8 mouse cellular contexts compared by ENCODE assay signal in the genomic region with DNA sequence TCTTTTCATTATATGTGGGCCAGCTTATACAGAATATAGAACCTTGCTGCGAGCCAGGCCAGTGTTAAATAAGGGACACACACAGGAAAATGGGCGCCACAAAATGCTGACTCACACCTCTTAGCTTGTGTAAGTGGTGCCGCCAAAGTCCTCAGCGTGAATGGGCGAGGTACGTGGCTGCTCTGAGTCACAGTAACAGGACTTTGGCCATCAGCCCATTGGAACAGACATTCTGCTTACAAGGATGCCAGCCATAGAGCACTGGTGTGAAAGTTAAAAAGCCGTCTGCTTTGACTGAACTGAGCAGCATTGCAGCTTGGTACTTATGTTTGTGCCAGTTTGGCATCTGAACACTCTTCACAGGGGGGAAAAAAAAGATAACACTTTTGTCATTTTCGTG.
A peak's percentile ranks its signal among the peaks of the same experiment; 100 is the strongest.
DNase-seq lines count a peak whose midpoint lies in the region; TF ChIP-seq lines count a peak whose summit lies in the region.

No protein-coding gene starts in this region.

- WGBS in cerebellum, adult 2 months = 5% methylated on average over 8 of the region's 8 CpGs

- TF ChIP-seq POLR2A in cerebellum, adult 2 months (IDR thresholded peaks at IDR 0.05; ENCODE audit: borderline replicate concordance, insufficient read depth, low read length) = no peak

- peaks cover 7% of the 10 kb centered on the region for H3K4me1 ChIP-seq in cerebellum, adult 2 months (ENCODE audit: control insufficient read depth, insufficient read depth, low read length)

- TF ChIP-seq CTCF in cerebellum, adult 2 months (IDR thresholded peaks at IDR 0.05; ENCODE audit: borderline replicate concordance, insufficient read depth, low read depth, low read length) = no peak
- no peak for TF ChIP-seq CTCF in layer of hippocampus, adult 2 months (conservative IDR thresholded peaks at IDR 0.05)

- peak; percentile 7 for DNase-seq in spleen, adult 12 weeks (ENCODE audit: low spot score)
- no peak for DNase-seq in spleen, postnatal 14 days (ENCODE audit: low spot score in 2 of 2)
- DNase-seq in cerebellum, adult 2 months = peak; percentile 83 to 96
- peak; percentile 45 for DNase-seq in gonadal fat pad, adult 2 months (ENCODE audit: low read depth)
- peak; percentile 63 to 75 for DNase-seq in layer of hippocampus, adult 2 months (ENCODE audit: low spot score in 2 of 2)
- DNase-seq in lung, postnatal 14 days = peak; percentile 73
- peak; percentile 82 for DNase-seq in telencephalon, adult 2 months (ENCODE audit: low read depth, low spot score)
- DNase-seq in testis, postnatal 14 days (ENCODE audit: low spot score) = no peak

- no peak overlapping the region for H3K4me3 ChIP-seq in cerebellum, adult 2 months (replicated peaks; ENCODE audit: insufficient read depth, low read depth, low read length)
- no peak overlapping the region for H3K4me3 ChIP-seq in layer of hippocampus, adult 2 months

- H3K27ac ChIP-seq in cerebellum, adult 2 months (ENCODE audit: insufficient read depth, low read length) = no peak overlapping the region
- no peak overlapping the region for H3K27ac ChIP-seq in layer of hippocampus, adult 2 months

- H3K27me3 ChIP-seq in cerebellum, adult 2 months (ENCODE audit: control insufficient read depth, insufficient read depth, low read length) = no peaks in the 10 kb centered on the region; the same call in 1 of the 2 replicates

Comparison
In these comparisons a context has a peak if more than half of its experiments do, and no peak if none do; other contexts are left out.
1. DNase-seq: peak in spleen, adult 12 weeks (single experiment), cerebellum, adult 2 months (2 of 2), gonadal fat pad, adult 2 months (single experiment), layer of hippocampus, adult 2 months (2 of 2), lung, postnatal 14 days (single experiment) and telencephalon, adult 2 months (single experiment); none in spleen, postnatal 14 days (0 of 2) and testis, postnatal 14 days (single experiment).